Mouse (Mus musculus): ENCODE measurements around the gene Fbxl17.

Fbxl17 gene

DNA sequence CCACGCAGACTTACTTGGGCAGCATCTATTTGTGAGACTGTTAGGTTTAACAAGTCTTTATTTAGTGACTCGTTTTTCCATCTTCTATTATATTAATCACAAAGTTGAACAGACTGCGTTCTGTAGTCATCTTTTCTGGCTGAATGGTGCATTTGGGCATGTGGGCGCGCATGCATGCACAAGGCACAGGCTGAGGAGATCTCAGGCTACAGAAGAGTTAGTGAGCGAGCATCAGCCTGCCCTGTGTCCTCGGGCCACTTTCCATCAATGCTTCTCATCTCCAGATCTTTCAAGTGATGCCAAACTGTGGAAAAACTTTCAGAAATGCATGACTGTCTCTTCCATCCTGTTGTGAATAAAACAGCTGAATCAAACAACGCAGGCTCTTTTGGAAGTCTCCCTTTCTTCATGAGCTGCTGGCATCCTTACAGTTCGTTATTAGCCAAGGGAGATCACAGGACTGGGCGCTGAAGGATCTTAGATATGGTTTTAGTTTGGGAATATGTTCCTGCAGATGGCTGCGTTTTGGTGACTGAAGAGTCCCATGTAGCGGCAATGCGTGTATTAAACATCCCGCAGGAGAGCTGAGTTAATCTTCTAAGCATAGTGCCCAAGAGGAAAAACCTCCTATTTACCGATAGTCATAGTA is 442.0 kb downstream of the Fbxl17 start:
- DNase-seq (ENCODE audit: low read depth, low spot score), result no peak

DNA sequence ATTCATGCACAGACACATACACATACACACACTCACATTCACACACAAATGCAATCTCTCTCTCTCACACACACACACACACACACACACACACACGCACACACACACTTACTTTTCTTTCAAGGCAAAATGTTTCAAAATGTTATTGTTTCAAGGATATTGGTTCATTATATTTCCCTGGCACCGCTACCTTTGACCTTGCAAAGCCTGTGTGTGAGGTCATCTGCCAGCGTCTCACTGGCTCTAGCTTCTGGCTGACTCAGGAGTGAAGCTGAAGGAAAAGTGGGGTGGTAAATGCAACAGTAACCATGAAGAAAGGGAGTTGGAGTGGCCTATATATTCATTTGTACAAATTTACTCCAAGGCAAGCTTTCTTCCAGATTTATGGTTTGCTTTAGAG is 442.8 kb downstream of the Fbxl17 start:
- no peak for DNase-seq (ENCODE audit: low read depth, low spot score)

DNA sequence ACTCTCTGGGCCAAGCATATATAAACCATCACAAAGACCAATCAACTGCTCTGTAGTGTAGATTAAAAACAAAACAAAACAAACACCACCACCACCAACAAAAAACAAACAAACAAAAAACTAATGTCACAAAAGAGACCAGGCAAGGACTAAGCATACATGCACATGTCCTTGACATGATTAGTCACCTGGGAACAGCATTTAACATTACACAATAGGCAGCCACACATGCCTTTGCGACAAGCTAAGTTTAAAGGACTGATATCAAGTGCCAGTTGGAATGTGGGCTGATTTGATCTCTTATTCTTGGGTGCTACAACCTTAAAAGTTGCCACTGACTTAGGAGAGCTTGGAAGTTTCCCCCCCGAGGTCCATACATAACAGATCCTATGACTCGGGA is 446.5 kb downstream of the Fbxl17 start:
- no peak for DNase-seq (ENCODE audit: low read depth, low spot score)

DNA sequence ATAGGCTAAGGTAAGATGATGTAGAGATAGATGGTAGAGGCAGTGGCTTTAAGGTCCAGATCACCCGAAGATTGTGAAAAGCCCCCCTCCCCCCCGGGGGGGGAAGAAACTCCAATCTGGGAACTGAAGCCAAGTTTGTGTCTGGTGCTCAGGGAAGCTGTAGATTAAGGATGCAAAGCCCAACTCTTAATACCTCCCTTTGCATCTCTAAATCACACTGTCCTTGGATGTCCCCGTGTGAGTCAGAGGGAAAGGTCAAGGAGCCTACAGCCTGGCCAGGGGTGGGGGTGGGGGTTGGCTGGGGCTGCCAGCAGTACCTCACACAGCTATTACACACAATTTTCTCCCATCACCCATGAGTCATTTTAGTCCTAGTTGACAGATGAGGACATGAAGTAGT is 453.4 kb downstream of the Fbxl17 start:
- peak; percentile 56 for DNase-seq (ENCODE audit: low read depth, low spot score)

DNA sequence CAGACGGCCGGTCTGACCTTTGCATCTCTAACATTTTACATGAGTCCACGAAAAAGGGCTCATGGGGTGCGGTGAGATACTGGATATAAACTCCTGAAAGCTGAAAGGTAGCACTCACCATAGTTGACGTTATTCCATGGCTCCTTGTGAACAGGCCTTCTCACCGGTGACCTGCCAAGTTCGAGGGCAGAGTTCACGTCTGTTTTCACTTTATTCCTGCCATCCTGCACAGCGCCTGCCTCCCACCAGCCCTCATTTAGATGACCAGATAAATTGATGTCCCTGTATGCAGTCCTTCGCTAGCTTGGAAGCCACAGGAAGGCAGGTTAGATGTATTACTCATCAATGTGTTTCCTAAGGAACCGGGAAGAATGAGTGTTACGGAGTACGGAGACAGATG is 454.5 kb downstream of the Fbxl17 start:
- DNase-seq (ENCODE audit: low read depth, low spot score), result no peak

DNA sequence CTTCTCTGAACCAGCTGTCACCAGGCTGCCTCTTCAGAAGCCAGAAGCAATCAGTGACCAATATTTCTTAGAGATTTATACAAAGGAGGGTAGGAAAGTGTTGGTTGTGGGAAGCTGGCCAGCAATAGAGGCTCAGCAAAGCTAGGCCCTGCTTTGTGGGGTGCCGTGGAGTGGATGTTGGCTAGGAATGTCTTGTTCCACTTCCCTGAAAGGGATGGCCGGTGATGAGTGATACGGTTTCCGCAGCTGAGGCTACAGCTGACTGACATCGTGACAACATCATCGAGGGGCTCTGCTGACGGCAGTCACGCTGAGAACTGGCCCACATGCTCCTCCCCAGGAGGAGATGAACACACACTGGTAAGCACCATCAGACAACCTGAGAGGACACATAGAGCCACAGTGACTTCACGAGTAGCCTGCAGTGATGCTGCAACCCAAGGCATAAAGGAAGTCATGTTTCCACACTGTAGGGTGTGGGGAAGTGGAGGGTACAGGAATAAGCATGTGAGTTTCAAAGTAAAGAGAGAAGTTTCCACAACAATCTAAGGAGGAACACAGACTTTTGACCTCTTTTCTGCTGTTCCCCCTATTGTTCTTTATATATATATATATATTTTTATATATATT is 456.7 kb downstream of the Fbxl17 start:
- DNase-seq (ENCODE audit: low read depth, low spot score), result no peak

DNA sequence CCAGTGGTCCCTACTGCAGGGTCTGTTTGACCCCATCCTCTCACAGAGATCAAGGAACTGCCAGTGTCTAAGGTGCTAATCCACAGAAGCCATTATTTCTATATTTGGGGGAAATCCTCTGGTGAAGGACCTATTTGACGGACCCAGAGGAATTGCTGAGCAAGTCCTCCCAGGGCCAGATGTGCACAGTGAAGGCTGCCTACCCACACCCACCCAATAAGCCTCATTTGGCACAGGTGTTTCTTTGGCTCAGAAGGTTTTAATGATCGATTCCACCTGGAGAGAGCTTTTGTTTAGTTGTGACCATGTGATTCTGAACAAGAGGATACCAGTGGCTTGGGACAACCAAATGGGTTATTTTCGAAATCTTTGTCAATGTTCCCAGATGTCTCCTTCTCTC is 462.3 kb downstream of the Fbxl17 start:
- DNase-seq (ENCODE audit: low read depth, low spot score), result no peak

DNA sequence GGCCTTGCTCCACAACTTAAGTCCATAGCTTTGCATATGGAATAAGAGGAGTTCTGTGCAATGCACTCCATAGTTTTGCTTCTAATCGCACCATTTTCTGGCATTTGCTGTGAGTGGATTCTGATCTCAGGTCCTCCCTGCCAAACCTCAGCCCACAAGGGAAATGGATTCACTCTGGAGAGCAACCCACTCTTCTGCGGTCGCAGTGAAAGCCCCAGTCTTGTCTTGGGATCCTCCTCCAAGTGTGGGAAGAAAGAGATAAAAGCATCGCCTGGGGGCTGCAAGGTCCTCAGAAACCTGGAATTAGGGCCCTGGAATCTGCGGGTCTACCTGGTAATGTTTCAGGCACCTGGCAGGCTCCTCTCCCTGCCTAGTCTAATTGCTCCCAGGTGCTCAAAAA is 466.7 kb downstream of the Fbxl17 start:
- DNase-seq (ENCODE audit: low read depth, low spot score), result no peak

DNA sequence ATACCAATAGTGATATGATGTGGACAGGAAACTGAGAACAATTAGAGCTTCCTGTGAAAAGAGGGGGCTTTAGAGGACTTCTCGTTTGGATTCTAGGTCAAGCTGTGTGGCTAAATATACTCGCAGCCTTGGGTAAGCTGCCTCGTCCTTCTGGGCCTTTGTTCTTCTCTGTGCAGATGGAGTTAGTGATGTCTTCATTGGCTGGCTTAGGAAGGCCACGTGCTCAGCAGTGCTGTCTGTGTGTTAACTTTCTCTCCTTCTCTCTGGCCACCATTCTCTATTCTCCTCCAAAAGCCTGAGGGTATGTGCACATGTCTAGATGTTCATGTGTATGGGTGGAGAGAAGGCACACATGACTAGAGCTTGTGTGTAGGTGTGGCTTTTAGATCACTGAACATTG is 470.7 kb downstream of the Fbxl17 start:
- DNase-seq (ENCODE audit: low read depth, low spot score), result no peak

DNA sequence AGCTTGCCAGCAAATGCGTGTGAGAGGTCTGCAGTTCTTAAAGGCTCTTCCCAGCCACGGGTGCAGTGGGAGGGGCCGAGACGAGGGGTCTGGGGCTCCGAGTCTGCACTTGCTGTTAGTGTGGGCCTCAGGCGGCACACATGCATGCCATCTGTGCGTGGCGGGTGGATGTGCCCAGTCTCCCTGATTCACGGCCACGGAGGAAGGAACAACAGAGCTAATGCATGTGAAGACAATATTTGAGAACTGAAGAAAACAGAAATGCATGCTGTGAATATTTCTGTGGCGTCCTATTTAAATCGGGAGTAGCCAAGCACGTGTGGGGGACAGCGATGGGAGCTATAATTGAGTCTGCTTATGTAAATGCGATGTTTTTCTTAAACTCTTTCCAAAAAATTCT is 474.6 kb downstream of the Fbxl17 start:
- DNase-seq (ENCODE audit: low read depth, low spot score), result no peak

DNA sequence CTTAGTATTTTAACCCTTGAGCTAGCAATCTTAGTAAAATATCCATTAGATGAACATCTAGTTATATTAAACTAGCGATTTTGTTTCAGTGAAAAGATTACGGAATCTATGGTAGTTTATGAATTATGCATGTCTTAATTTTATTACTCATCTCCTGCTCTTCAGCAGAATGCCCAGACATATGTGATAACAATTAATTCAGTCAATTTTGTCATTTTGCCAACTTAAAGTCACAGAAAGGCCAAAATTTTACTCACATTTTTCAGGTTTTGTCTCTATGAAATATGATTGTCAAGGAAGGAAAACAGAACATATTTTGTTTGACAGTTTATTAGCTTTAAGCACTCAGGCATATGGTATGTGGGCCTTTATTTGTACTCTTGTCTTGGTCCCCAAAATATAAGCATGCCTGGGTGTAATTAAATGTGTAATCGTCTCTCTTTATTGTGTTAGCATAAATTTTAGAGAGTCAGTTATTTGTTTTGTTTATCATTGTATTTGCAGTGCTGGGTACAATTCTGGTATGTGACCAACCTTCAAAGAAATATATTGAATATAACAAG is 482.1 kb downstream of the Fbxl17 start:
- no peak for DNase-seq (ENCODE audit: low read depth, low spot score)

DNA sequence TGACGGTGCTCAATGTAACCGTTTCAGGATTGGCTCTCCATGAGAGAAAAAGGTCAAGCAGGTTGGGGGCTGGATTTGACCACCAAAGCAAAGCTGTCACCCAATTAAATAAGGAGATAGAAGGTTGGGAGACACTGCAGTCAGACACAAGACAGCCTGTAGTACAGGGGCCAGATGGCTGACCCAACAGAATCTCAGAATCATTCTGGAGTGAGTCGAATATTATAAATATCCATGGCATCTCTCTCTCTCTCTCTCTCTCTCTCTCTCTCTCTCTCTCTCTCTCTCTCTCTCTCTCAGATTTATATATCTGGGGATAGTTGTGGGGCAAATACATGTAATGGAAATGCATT is 487.3 kb downstream of the Fbxl17 start:
- no peak for DNase-seq (ENCODE audit: low read depth, low spot score)

DNA sequence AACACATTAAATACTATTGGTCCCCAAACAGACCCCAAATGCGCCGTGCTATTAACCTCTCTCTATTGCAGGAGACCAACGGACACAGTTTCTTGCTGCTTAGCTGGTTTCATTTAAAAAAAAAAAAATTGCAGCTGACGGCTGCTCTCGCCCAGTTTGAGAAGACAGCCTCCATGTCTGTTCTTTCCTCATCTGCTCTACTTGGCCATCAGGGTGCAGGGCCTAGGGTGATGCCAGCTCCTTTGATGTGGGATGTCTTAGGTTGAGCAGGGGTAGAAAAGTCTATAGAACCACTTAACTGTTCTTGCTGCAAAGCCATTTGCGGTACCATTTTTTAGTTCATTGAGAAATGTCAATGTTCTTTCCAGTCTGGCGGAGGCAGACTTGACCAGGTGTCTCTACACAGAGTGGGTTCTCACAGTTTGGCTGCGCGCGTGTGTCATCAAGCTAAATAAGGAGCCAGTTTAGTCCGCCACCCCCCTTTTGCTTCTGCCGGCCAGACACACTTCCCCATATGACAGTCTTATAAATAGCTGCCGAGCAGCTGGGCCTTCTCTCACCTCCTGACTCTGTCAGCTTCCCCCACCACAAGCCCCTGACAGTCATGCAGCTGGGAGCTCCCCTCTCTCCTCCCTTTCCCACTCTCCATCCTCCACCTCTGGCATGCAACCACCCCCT is 487.8 kb downstream of the Fbxl17 start:
- no peak for DNase-seq (ENCODE audit: low read depth, low spot score)

DNA sequence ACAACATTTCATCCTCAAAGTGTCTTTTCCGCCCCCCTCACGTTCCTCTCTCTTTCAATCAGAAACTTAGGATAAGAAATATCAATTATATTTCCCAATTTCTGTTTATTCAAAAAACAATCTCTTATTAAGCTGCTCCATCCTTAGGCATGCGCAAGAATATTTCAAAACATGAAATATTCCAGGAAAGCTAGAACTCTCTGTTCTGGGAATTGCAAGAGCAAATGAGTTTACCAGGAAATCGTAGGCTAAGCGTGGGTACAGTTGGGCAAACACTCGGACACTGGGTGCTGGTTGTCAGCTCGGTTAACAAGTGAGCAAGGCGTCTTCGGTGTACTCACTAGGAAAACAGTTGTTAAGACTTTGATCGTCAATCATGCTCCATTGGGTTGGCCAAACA is 489.0 kb downstream of the Fbxl17 start:
- DNase-seq (ENCODE audit: low read depth, low spot score), result no peak

DNA sequence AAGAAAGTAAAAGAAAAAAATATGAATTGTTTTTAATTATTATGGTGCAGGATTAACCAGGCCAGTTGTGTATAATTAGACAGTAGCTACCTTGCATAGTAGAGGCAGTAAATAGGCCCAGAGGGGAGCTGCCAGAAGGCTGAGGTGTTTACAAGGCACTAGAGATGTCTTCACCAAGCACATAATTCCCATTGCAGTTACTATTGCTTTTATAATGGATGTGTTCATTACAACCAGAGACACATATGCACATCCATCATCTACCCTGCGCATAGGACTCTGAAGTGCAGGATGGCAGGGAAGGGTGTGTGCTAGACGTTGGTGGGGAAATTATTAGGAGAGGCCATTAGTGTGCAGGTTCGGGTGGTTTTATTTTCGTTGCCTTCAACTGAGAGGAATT is 491.0 kb downstream of the Fbxl17 start:
- DNase-seq (ENCODE audit: low read depth, low spot score), result no peak

DNA sequence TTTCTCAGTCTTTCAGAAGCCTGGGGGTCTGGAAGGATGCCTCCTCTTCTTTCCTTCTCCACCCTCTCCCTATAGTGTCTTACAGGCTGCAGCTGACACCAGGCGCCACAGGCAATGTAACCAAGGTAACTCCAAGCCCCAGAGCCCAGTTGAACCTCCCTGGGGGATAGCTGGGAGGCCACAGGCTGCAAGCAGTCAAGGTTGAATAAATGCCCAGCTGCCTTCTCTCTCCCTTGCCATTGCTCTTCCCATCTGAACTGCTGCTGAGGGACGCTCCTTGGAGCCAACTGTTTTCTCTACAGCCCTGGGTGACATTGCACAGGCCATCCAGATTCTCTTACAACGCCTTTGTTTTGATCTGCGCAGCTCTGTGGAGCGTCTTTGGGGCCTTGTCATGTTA is 491.5 kb downstream of the Fbxl17 start:
- no peak for DNase-seq (ENCODE audit: low read depth, low spot score)

DNA sequence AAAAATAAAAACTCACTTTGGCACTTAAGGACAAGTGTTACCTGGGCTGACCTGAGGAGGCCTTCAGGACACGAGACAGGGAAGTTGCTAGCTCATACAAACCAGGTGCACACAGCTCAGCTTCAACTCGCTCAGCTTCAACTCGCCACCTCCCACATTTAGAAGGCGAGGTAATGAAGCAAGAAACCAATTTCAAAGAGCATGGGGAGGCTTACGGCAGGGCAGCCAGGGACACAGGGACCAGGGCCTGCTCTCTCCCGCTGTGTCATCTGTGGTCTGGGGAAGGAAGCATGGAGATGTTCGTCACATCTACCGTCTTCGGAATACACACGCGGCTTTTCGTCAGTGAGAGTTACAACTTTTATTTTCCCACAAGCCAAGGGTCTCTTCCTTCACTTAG is 491.9 kb downstream of the Fbxl17 start:
- no peak for DNase-seq (ENCODE audit: low read depth, low spot score)

Data from 3T3-L1 (cell line).